8 mouse cellular contexts compared by ENCODE assay signal in genomic region chr9:114368471-114368858, GRCm38 (mm10). TPM values are rescaled to one million over a fixed set of nuclear protein-coding genes. Genes with fewer than 3 reads are reported as not detected.
DNase-seq lines count a peak whose midpoint lies in the region; ATAC-seq lines count a peak whose summit lies in the region.
"Had no signal": no experiment of that assay in that cellular context is flagged by ENCODE, and none has a peak within 500 bp of the region (broad histone marks: within the 10 kb centered on the region; RNA-seq: fewer than 3 reads in every experiment).

No protein-coding gene starts in this region.

- no peaks in the 10 kb centered on the region for H3K9me3 ChIP-seq in lung, embryonic 16.5 days (ENCODE audit: control insufficient read depth, low read length)
- no peaks in the 10 kb centered on the region for H3K9me3 ChIP-seq in forebrain, embryonic 12.5 days
- no peaks in the 10 kb centered on the region for H3K9me3 ChIP-seq in limb, embryonic 15.5 days
- H3K9me3 ChIP-seq in stomach, embryonic 15.5 days = no peaks in the 10 kb centered on the region

- WGBS in lung, embryonic 16.5 days = 11% methylated on average over 12 of the region's 12 CpGs
- WGBS in forebrain, embryonic 12.5 days = 16% methylated on average over 12 of the region's 12 CpGs
- 14% methylated on average over 12 of the region's 12 CpGs for WGBS in limb, embryonic 15.5 days
- 13% methylated on average over 12 of the region's 12 CpGs for WGBS in stomach, embryonic 15.5 days

- DNase-seq in lung, postnatal 4 days = no peak
- no peak for DNase-seq in spleen, postnatal 36 days (ENCODE audit: low spot score in 2 of 2)

- peaks cover 4% of the 10 kb centered on the region; the same call in 1 of the 2 replicates for H3K4me1 ChIP-seq in lung, embryonic 16.5 days (replicated peaks; ENCODE audit: control insufficient read depth, insufficient read depth, low read length)
- H3K4me1 ChIP-seq in forebrain, embryonic 12.5 days = peaks cover 6% of the 10 kb centered on the region; the same call in 1 of the 2 replicates
- H3K4me1 ChIP-seq in limb, embryonic 15.5 days = peaks cover 7% of the 10 kb centered on the region
- H3K4me1 ChIP-seq in stomach, embryonic 15.5 days = 0 out of 2 replicates have a peak, but pooled peaks cover 5% of the 10 kb centered on the region

- ATAC-seq in lung, embryonic 16.5 days (ENCODE audit: low read depth) = peak; percentile 20; the same call in 1 of the 2 replicates
- peak; percentile 39 for ATAC-seq in forebrain, embryonic 12.5 days (ENCODE audit: low FRiP score)
- no peak for ATAC-seq in limb, embryonic 15.5 days (ENCODE audit: insufficient number of reproducible peaks, low FRiP score, low TSS enrichment, low read depth)
- ATAC-seq in stomach, embryonic 15.5 days (ENCODE audit: insufficient read depth, low FRiP score, low read depth) = peak; percentile 23; the same call in 1 of the 2 replicates
- no peak; the same call in 1 of the 2 replicates for ATAC-seq in megakaryocyte progenitor cell, adult 5-6 weeks (replicated peaks; ENCODE audit: poor library complexity)

- H3K4me2 ChIP-seq in lung, embryonic 16.5 days (ENCODE audit: low read depth, low read length) = peak overlapping the region; percentile 97
- peak overlapping the region; percentile 90 for H3K4me2 ChIP-seq in forebrain, embryonic 12.5 days
- H3K4me2 ChIP-seq in limb, embryonic 15.5 days = peak overlapping the region; percentile 86
- peak overlapping the region; percentile 94 for H3K4me2 ChIP-seq in stomach, embryonic 15.5 days

- H3K27ac ChIP-seq in lung, embryonic 16.5 days (ENCODE audit: low read length) = peak overlapping the region; percentile 16; the same call in 1 of the 2 replicates
- no peak overlapping the region for H3K27ac ChIP-seq in forebrain, embryonic 12.5 days
- no peak overlapping the region for H3K27ac ChIP-seq in limb, embryonic 15.5 days
- H3K27ac ChIP-seq in stomach, embryonic 15.5 days = no peak overlapping the region

- H3K27me3 ChIP-seq in lung, embryonic 16.5 days (ENCODE audit: control insufficient read depth, insufficient read depth, low read depth, low read length) = no peaks in the 10 kb centered on the region
- peaks cover 7% of the 10 kb centered on the region; the same call in 1 of the 2 replicates for H3K27me3 ChIP-seq in forebrain, embryonic 12.5 days
- H3K27me3 ChIP-seq in limb, embryonic 15.5 days = no peaks in the 10 kb centered on the region
- H3K27me3 ChIP-seq in stomach, embryonic 15.5 days (replicated peaks) = no peaks in the 10 kb centered on the region

- peak overlapping the region; percentile 59 for H3K4me3 ChIP-seq in lung, embryonic 16.5 days (ENCODE audit: low read length)
- peak overlapping the region; percentile 53 for H3K4me3 ChIP-seq in forebrain, embryonic 12.5 days (replicated peaks)
- peak overlapping the region; percentile 47 for H3K4me3 ChIP-seq in limb, embryonic 15.5 days
- peak overlapping the region; percentile 52 for H3K4me3 ChIP-seq in stomach, embryonic 15.5 days (replicated peaks)

- 0 out of 2 replicates have a peak, but pooled peaks cover under 1% of the 10 kb centered on the region for H3K36me3 ChIP-seq in lung, embryonic 16.5 days (ENCODE audit: control insufficient read depth, insufficient read depth, low read length)
- no peaks in the 10 kb centered on the region for H3K36me3 ChIP-seq in forebrain, embryonic 12.5 days (replicated peaks)
- H3K36me3 ChIP-seq in limb, embryonic 15.5 days = peaks cover 1% of the 10 kb centered on the region; the same call in 1 of the 2 replicates
- no peaks in the 10 kb centered on the region for H3K36me3 ChIP-seq in stomach, embryonic 15.5 days

- peak overlapping the region; percentile 69 for H3K9ac ChIP-seq in lung, embryonic 16.5 days (ENCODE audit: low read length)
- H3K9ac ChIP-seq in forebrain, embryonic 12.5 days = peak overlapping the region; percentile 54
- H3K9ac ChIP-seq in limb, embryonic 15.5 days = peak overlapping the region; percentile 37
- H3K9ac ChIP-seq in stomach, embryonic 15.5 days = peak overlapping the region; percentile 16; the same call in 1 of the 2 replicates

RNA-seq across cellular contexts. Expression of gene Crtap, which starts 22.0 kb away (rescaled TPM):
- 132 and 147 TPM in 2 replicates for polyA plus RNA-seq in lung, embryonic 16.5 days (2015; fragmentation: Nextera tagmentation; extraction: Ambion mirVana)
- 28.3 and 36.8 TPM in 2 replicates for polyA plus RNA-seq in forebrain, embryonic 12.5 days (2016; fragmentation: Nextera tagmentation; extraction: Ambion mirVana)
- 232 and 254 TPM in 2 replicates for polyA plus RNA-seq in limb, embryonic 15.5 days (2015; fragmentation: Nextera tagmentation; extraction: Ambion mirVana)
- polyA plus RNA-seq in stomach, embryonic 15.5 days (2015; fragmentation: Nextera tagmentation; extraction: Ambion mirVana) = 124 and 147 TPM in 2 replicates
- 79.4 and 90.2 TPM in 2 replicates for total RNA-seq in megakaryocyte progenitor cell, adult 5-6 weeks (2015)
- total RNA-seq in megakaryocyte progenitor cell, adult 5-6 weeks (2017) = 22.0 and 33.4 TPM in 2 replicates

RNA-seq across cellular contexts. Expression of gene Glb1, which starts 32.4 kb away (rescaled TPM):
- 51.7 and 53.6 TPM in 2 replicates for polyA plus RNA-seq in lung, embryonic 16.5 days (2015; fragmentation: Nextera tagmentation; extraction: Ambion mirVana)
- polyA plus RNA-seq in forebrain, embryonic 12.5 days (2016; fragmentation: Nextera tagmentation; extraction: Ambion mirVana) = 19.9 and 21.4 TPM in 2 replicates
- polyA plus RNA-seq in limb, embryonic 15.5 days (2015; fragmentation: Nextera tagmentation; extraction: Ambion mirVana) = 37.7 and 44.8 TPM in 2 replicates
- 59.8 and 71.4 TPM in 2 replicates for polyA plus RNA-seq in stomach, embryonic 15.5 days (2015; fragmentation: Nextera tagmentation; extraction: Ambion mirVana)
- total RNA-seq in megakaryocyte progenitor cell, adult 5-6 weeks (2015) = 40.1 and 42.1 TPM in 2 replicates
- total RNA-seq in megakaryocyte progenitor cell, adult 5-6 weeks (2017) = 36.3 and 38.4 TPM in 2 replicates

RNA-seq across cellular contexts. Expression of gene Tmppe, which starts 32.4 kb away (rescaled TPM):
- 11.1 and 11.2 TPM in 2 replicates for polyA plus RNA-seq in lung, embryonic 16.5 days (2015; fragmentation: Nextera tagmentation; extraction: Ambion mirVana)
- 8.2 and 8.7 TPM in 2 replicates for polyA plus RNA-seq in forebrain, embryonic 12.5 days (2016; fragmentation: Nextera tagmentation; extraction: Ambion mirVana)
- 9.8 and 10.5 TPM in 2 replicates for polyA plus RNA-seq in limb, embryonic 15.5 days (2015; fragmentation: Nextera tagmentation; extraction: Ambion mirVana)
- polyA plus RNA-seq in stomach, embryonic 15.5 days (2015; fragmentation: Nextera tagmentation; extraction: Ambion mirVana) = 9.9 and 11.1 TPM in 2 replicates
- total RNA-seq in megakaryocyte progenitor cell, adult 5-6 weeks (2015) = 2.4 and 3.4 TPM in 2 replicates
- total RNA-seq in megakaryocyte progenitor cell, adult 5-6 weeks (2017) = 4.6 and 5.0 TPM in 2 replicates

RNA-seq across cellular contexts. Expression of gene Bcl2a1c, which starts 38.5 kb away (rescaled TPM):
- polyA plus RNA-seq in lung, embryonic 16.5 days (2015; fragmentation: Nextera tagmentation; extraction: Ambion mirVana) = not detected in 2 replicates
- not detected in 2 replicates for polyA plus RNA-seq in forebrain, embryonic 12.5 days (2016; fragmentation: Nextera tagmentation; extraction: Ambion mirVana)
- polyA plus RNA-seq in limb, embryonic 15.5 days (2015; fragmentation: Nextera tagmentation; extraction: Ambion mirVana) = not detected in 2 replicates
- polyA plus RNA-seq in stomach, embryonic 15.5 days (2015; fragmentation: Nextera tagmentation; extraction: Ambion mirVana) = not detected in 2 replicates
- total RNA-seq in megakaryocyte progenitor cell, adult 5-6 weeks (2015) = not detected in 2 replicates
- not detected in 2 replicates for total RNA-seq in megakaryocyte progenitor cell, adult 5-6 weeks (2017)
- total RNA-seq: monocyte, adult 5-6 weeks had no signal

Comparison
In these comparisons a context has a peak if more than half of its experiments do, and no peak if none do; other contexts are left out.
1. ATAC-seq: peak in lung, embryonic 16.5 days (single experiment), forebrain, embryonic 12.5 days (single experiment) and stomach, embryonic 15.5 days (single experiment); none in limb, embryonic 15.5 days (single experiment) and megakaryocyte progenitor cell, adult 5-6 weeks (single experiment).
2. H3K9ac ChIP-seq: peak in every context shown above with its lines; median percentile 69 in lung, embryonic 16.5 days; 54 in forebrain, embryonic 12.5 days; 37 in limb, embryonic 15.5 days; 16 in stomach, embryonic 15.5 days.
3. Peak in every context shown above with its lines, with median percentiles within 50 percentile points of each other: H3K4me2 ChIP-seq and H3K4me3 ChIP-seq.